Mouse (Mus musculus) neural tube, embryonic 14.5 days (tissue): ENCODE data around the gene Tkfc. TPM values are rescaled to one million over a fixed set of nuclear protein-coding genes. Genes with fewer than 3 reads are reported as not detected.

Experiments
- ATAC-seq: fragments of 200-750 bp; cut with Nextera tagmentation; 2 replicates; pipeline ENCODE4 v1.8.0; 2017; ENCODE audit warnings: low read depth, mild to moderate bottlenecking, moderate TSS enrichment, moderate library complexity
- H3K27ac ChIP-seq: fragments of 300-500 bp; sonication (generic); 2 replicates; pipeline ENCODE4 v1.5.1; 2014; ENCODE audit warnings: low read depth, mild to moderate bottlenecking, control low read depth, low read length, moderate library complexity, mixed read lengths
- H3K27me3 ChIP-seq: fragments of 300-500 bp; sonication (generic); 2 replicates; pipeline ENCODE4 v1.6.1; 2014; ENCODE audit warnings: low read length; ENCODE audit not compliant: control insufficient read depth, insufficient read depth
- H3K36me3 ChIP-seq: fragments of 300-500 bp; sonication (generic); 2 replicates; pipeline ENCODE4 v1.6.1; 2014; ENCODE audit warnings: low read length, mixed read lengths; ENCODE audit not compliant: control insufficient read depth, insufficient read depth
- H3K4me1 ChIP-seq: fragments of 300-500 bp; sonication (generic); 2 replicates; pipeline ENCODE4 v1.6.1; 2014; ENCODE audit warnings: low read length; ENCODE audit not compliant: control insufficient read depth, insufficient read depth
- H3K4me2 ChIP-seq: fragments of 300-500 bp; sonication (generic); 2 replicates; pipeline ENCODE4 v1.6.1; 2014; ENCODE audit warnings: mild to moderate bottlenecking, low read depth, low read length, control low read depth
- H3K4me3 ChIP-seq: fragments of 300-500 bp; sonication (generic); 2 replicates; pipeline ENCODE4 v1.5.1; 2014; ENCODE audit warnings: low read depth, low read length, control low read depth, mixed read lengths
- H3K9ac ChIP-seq: fragments of 300-500 bp; sonication (generic); replicated peaks from 2 replicates; pipeline ENCODE4 v1.6.1; 2014; ENCODE audit warnings: low read depth, mild to moderate bottlenecking, control low read depth, low read length, mixed read lengths
- H3K9me3 ChIP-seq: fragments of 300-500 bp; sonication (generic); 2 replicates; pipeline ENCODE4 v1.6.1; 2016; ENCODE audit warnings: low read length; ENCODE audit not compliant: control insufficient read depth
- WGBS: fragments of 180-500 bp; shearing (Covaris S2); extraction: QIAGEN DNeasy Blood & Tissue Kit; methylation state at CpG from one replicate; pipeline ENCODE4 v1.1.7; 2014; 5-methylcytosine and 5-hydroxymethylcytosine counted together
- polyA plus RNA-seq: library from polyadenylated mRNA; unstranded; fragments of >200 nt; fragmentation: Nextera tagmentation; extraction: Ambion mirVana; gene quantifications from 2 replicates; pipeline ENCODE4 v1.2.1, GENCODE M21; 2014

Gene Tkfc
- polyA plus RNA-seq, 1 experiment from 2014 or later, result 29.4 TPM

- Histone ChIP-seq H3K9me3 (no peaks in the 10 kb centered on the region), H3K4me1 (no peaks in the 10 kb centered on the region), H3K9ac (no peak overlapping the region), H3K4me2 (no peak overlapping the region), H3K4me3 (no peak overlapping the region), H3K27ac (no peak overlapping the region), H3K36me3 (peaks cover 14% of the 10 kb centered on the region), H3K27me3 (no peaks in the 10 kb centered on the region)
- WGBS, result 92% methylated on average over 6 of the region's 6 CpGs
- ATAC-seq, result no peak
These were observed 13.6 kb downstream of the Tkfc start for GRCm38 (mm10) chr19:10591659-10592377.

- Histone ChIP-seq H3K36me3 (peaks cover 14% of the 10 kb centered on the region), H3K9me3 (no peaks in the 10 kb centered on the region), H3K27me3 (no peaks in the 10 kb centered on the region), H3K4me3 (no peak overlapping the region), H3K9ac (no peak overlapping the region), H3K27ac (no peak overlapping the region), H3K4me1 (no peaks in the 10 kb centered on the region), H3K4me2 (no peak overlapping the region)
- 75% methylated on average over 3 of the region's 3 CpGs for WGBS
- no peak for ATAC-seq
These were observed 15.2 kb downstream of the Tkfc start for GRCm38 (mm10) chr19:10590301-10590700.

- no peak overlapping the region for H3K27ac ChIP-seq
- H3K9ac ChIP-seq, result no peak overlapping the region
- H3K4me3 ChIP-seq, result no peak overlapping the region
- ATAC-seq, result no peak
- no peaks in the 10 kb centered on the region for H3K27me3 ChIP-seq
- no peak overlapping the region for H3K4me2 ChIP-seq
- WGBS, result 72% methylated on average over 5 of the region's 5 CpGs
- no peaks in the 10 kb centered on the region for H3K4me1 ChIP-seq
- H3K9me3 ChIP-seq, result no peaks in the 10 kb centered on the region
- peaks cover 11% of the 10 kb centered on the region for H3K36me3 ChIP-seq
These were observed 16.2 kb downstream of the Tkfc start for GRCm38 (mm10) chr19:10589127-10589857.

- H3K4me2 ChIP-seq, result no peak overlapping the region
- ATAC-seq, result no peak
- H3K36me3 ChIP-seq, result peaks cover 7% of the 10 kb centered on the region; the same call in 1 of the 2 replicates
- 89% methylated on average over 8 of the region's 8 CpGs for WGBS
- H3K4me1 ChIP-seq, result no peaks in the 10 kb centered on the region
- H3K9ac ChIP-seq, result no peak overlapping the region
- H3K4me3 ChIP-seq, result no peak overlapping the region
- no peaks in the 10 kb centered on the region for H3K27me3 ChIP-seq
- no peak overlapping the region for H3K27ac ChIP-seq
- no peaks in the 10 kb centered on the region for H3K9me3 ChIP-seq
These were observed 18.2 kb downstream of the Tkfc start for GRCm38 (mm10) chr19:10587231-10587630.

GRCm38 (mm10) chr19:10585112-10585511 is 20.3 kb downstream of the Tkfc start:
- no peak for ATAC-seq
- no peak overlapping the region for H3K27ac ChIP-seq
- no peaks in the 10 kb centered on the region for H3K27me3 ChIP-seq
- H3K4me1 ChIP-seq, result no peaks in the 10 kb centered on the region
- H3K9me3 ChIP-seq, result no peaks in the 10 kb centered on the region
- no peak overlapping the region for H3K4me3 ChIP-seq
- 91% methylated on average over 8 of the region's 8 CpGs for WGBS
- no peak overlapping the region for H3K4me2 ChIP-seq
- peaks cover 7% of the 10 kb centered on the region; the same call in 1 of the 2 replicates for H3K36me3 ChIP-seq
- H3K9ac ChIP-seq, result no peak overlapping the region

GRCm38 (mm10) chr19:10583550-10584146 is 21.8 kb downstream of the Tkfc start:
- WGBS, result 60% methylated on average over 7 of the region's 7 CpGs
- Histone ChIP-seq H3K9ac (no peak overlapping the region), H3K27me3 (no peaks in the 10 kb centered on the region), H3K4me3 (no peak overlapping the region), H3K4me1 (no peaks in the 10 kb centered on the region), H3K4me2 (no peak overlapping the region), H3K27ac (no peak overlapping the region), H3K36me3 (peaks cover 7% of the 10 kb centered on the region; the same call in 1 of the 2 replicates), H3K9me3 (no peaks in the 10 kb centered on the region)
- no peak for ATAC-seq

GRCm38 (mm10) chr19:10581984-10582383 is 23.5 kb downstream of the Tkfc start:
- Histone ChIP-seq H3K4me2 (no peak overlapping the region), H3K4me1 (0 out of 2 replicates have a peak, but pooled peaks cover 8% of the 10 kb centered on the region), H3K27me3 (no peaks in the 10 kb centered on the region), H3K4me3 (no peak overlapping the region), H3K9ac (no peak overlapping the region), H3K36me3 (0 out of 2 replicates have a peak, but pooled peaks cover 3% of the 10 kb centered on the region), H3K9me3 (no peaks in the 10 kb centered on the region), H3K27ac (no peak overlapping the region)
- 88% methylated on average over 6 of the region's 6 CpGs for WGBS
- no peak for ATAC-seq

- Histone ChIP-seq H3K4me3 (no peak overlapping the region), H3K27me3 (no peaks in the 10 kb centered on the region), H3K27ac (no peak overlapping the region), H3K4me1 (peaks cover 15% of the 10 kb centered on the region), H3K4me2 (no peak overlapping the region), H3K36me3 (0 out of 2 replicates have a peak, but pooled peaks cover 3% of the 10 kb centered on the region), H3K9me3 (no peaks in the 10 kb centered on the region), H3K9ac (no peak overlapping the region)
- no peak for ATAC-seq
- 87% methylated on average over 3 of the region's 3 CpGs for WGBS
These were observed 24.7 kb downstream of the Tkfc start for GRCm38 (mm10) chr19:10580761-10581160.

- Histone ChIP-seq H3K4me3 (no peak overlapping the region), H3K36me3 (peaks cover 3% of the 10 kb centered on the region; the same call in 1 of the 2 replicates), H3K27ac (no peak overlapping the region), H3K9ac (no peak overlapping the region), H3K4me2 (no peak overlapping the region), H3K9me3 (no peaks in the 10 kb centered on the region), H3K27me3 (no peaks in the 10 kb centered on the region), H3K4me1 (peaks cover 18% of the 10 kb centered on the region)
- no peak for ATAC-seq
- WGBS, result 89% methylated on average over 3 of the region's 3 CpGs
These were observed 25.4 kb downstream of the Tkfc start for GRCm38 (mm10) chr19:10580102-10580501.
